Mouse (Mus musculus) midbrain, embryonic 14.5 days (tissue): ENCODE results near the gene Hnrnpm. TPM values are rescaled to one million over a fixed set of nuclear protein-coding genes. Genes with fewer than 3 reads are reported as not detected.

ENCODE experiments used
- ATAC-seq: fragments of 200-750 bp; cut with Nextera tagmentation; 2 replicates; pipeline ENCODE4 v1.8.0; 2017; ENCODE audit warnings: moderate number of reproducible peaks, moderate library complexity; ENCODE audit not compliant: low FRiP score, low TSS enrichment
- DNase-seq: peaks from one replicate; pipeline ENCODE4 v3.0.0-alpha.2; 2015
- H3K27ac ChIP-seq: fragments of 300-500 bp; sonication (generic); replicated peaks from 2 replicates; pipeline ENCODE4 v1.5.1; 2014; ENCODE audit warnings: mild to moderate bottlenecking, low read depth, low read length, moderate library complexity
- H3K27me3 ChIP-seq: fragments of 300-500 bp; sonication (generic); 2 replicates; pipeline ENCODE4 v1.6.1; 2014; ENCODE audit warnings: low read length, control low read depth, mixed read lengths; ENCODE audit not compliant: control insufficient read depth, insufficient read depth
- H3K36me3 ChIP-seq: fragments of 300-500 bp; sonication (generic); 2 replicates; pipeline ENCODE4 v1.6.1; 2014; ENCODE audit warnings: low read length, control low read depth; ENCODE audit not compliant: control insufficient read depth, insufficient read depth
- H3K4me1 ChIP-seq: fragments of 300-500 bp; sonication (generic); 2 replicates; pipeline ENCODE4 v1.6.1; 2014; ENCODE audit warnings: mild to moderate bottlenecking, antibody characterized with exemption, low read length, control low read depth; ENCODE audit not compliant: control insufficient read depth, insufficient read depth
- H3K4me2 ChIP-seq: fragments of 300-500 bp; sonication (generic); 2 replicates; pipeline ENCODE4 v1.6.1; 2014; ENCODE audit warnings: mild to moderate bottlenecking, low read length, moderate library complexity
- H3K4me3 ChIP-seq: fragments of 300-500 bp; sonication (generic); replicated peaks from 2 replicates; pipeline ENCODE4 v1.5.1; 2014; ENCODE audit warnings: low read depth, low read length
- H3K9ac ChIP-seq: fragments of 300-500 bp; sonication (generic); replicated peaks from 2 replicates; pipeline ENCODE4 v1.6.1; 2014; ENCODE audit warnings: mild to moderate bottlenecking, low read length, moderate library complexity
- H3K9me3 ChIP-seq: fragments of 300-500 bp; sonication (generic); 2 replicates; pipeline ENCODE4 v1.6.1; 2016; ENCODE audit warnings: low read length, control low read depth, mixed read lengths; ENCODE audit not compliant: control insufficient read depth
- WGBS: fragments of 180-500 bp; shearing (Covaris S2); extraction: QIAGEN DNeasy Blood & Tissue Kit; methylation state at CpG from one replicate; pipeline ENCODE4 v1.1.7; 2014; 5-methylcytosine and 5-hydroxymethylcytosine counted together
- polyA plus RNA-seq: library from polyadenylated mRNA; unstranded; fragments of >200 nt; fragmentation: Nextera tagmentation; extraction: Ambion mirVana; gene quantifications from 2 replicates; pipeline ENCODE4 v1.2.1, GENCODE M21; 2014

Hnrnpm gene
- polyA plus RNA-seq, 1 experiment from 2014 or later, result 214 TPM

GRCm38 (mm10) chr17:33599836-33600475 lies 86.7 kb downstream of the Hnrnpm start:
- no peak overlapping the region for H3K4me2 ChIP-seq
- H3K36me3 ChIP-seq, result no peaks in the 10 kb centered on the region
- H3K27me3 ChIP-seq, result no peaks in the 10 kb centered on the region
- ATAC-seq, result no peak
- H3K4me3 ChIP-seq, result no peak overlapping the region
- 91% methylated on average over 8 of the region's 8 CpGs for WGBS
- H3K27ac ChIP-seq, result no peak overlapping the region
- no peak overlapping the region for H3K9ac ChIP-seq
- 0 out of 2 replicates have a peak, but pooled peaks cover 10% of the 10 kb centered on the region for H3K9me3 ChIP-seq
- H3K4me1 ChIP-seq, result no peaks in the 10 kb centered on the region
- no peak for DNase-seq

DNA sequence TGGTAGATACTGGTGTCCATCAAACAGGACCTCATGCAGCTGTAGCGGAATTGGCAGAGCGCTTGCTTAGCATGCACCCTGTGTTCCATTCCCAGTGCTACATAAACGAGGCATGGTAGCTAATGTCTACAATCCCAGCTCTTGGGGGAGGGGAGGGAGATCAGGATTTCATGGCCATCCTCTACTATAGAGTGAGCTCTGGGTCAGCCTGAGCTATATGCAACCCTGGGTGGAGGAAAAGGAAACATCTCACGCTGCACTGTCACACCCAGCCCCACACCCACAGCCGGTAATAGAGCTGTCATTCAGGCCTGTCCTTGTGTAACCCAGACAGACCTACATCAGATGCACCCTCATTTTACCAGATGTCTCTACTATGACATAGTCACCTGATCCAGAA lies 88.2 kb downstream of the Hnrnpm start:
- WGBS, result 94% methylated on average over 5 of the region's 5 CpGs
- no peak overlapping the region for H3K27ac ChIP-seq
- no peaks in the 10 kb centered on the region for H3K36me3 ChIP-seq
- no peak overlapping the region for H3K4me3 ChIP-seq
- no peak for DNase-seq
- H3K4me2 ChIP-seq, result no peak overlapping the region
- H3K9me3 ChIP-seq, result 0 out of 2 replicates have a peak, but pooled peaks cover 10% of the 10 kb centered on the region
- H3K27me3 ChIP-seq, result no peaks in the 10 kb centered on the region
- H3K9ac ChIP-seq, result no peak overlapping the region
- ATAC-seq, result no peak
- H3K4me1 ChIP-seq, result no peaks in the 10 kb centered on the region

DNA sequence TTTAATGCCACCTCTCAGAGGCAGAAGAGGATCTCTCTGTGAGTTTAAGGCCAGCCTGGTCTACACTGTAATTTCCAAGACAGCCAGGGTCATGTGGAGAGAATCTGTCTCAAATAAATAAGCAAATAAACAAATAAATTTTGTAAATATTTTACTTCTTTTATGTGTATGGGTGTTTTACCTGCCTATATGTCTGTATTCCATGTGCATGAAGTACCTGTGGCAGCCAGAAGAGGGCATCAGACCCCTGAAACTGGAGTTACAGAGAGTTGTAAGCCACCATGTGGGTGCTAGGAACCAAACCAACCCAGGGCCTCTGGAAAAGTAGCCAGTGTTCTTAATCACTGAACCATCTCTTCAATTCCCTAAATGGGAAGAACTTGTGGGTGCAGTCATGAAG lies 89.4 kb downstream of the Hnrnpm start:
- ATAC-seq, result no peak
- DNase-seq, result no peak
- no peaks in the 10 kb centered on the region for H3K36me3 ChIP-seq
- no peak overlapping the region for H3K9ac ChIP-seq
- 0 out of 2 replicates have a peak, but pooled peaks cover 10% of the 10 kb centered on the region for H3K9me3 ChIP-seq
- H3K4me2 ChIP-seq, result no peak overlapping the region
- H3K4me1 ChIP-seq, result no peaks in the 10 kb centered on the region
- no peak overlapping the region for H3K27ac ChIP-seq
- no peak overlapping the region for H3K4me3 ChIP-seq
- H3K27me3 ChIP-seq, result no peaks in the 10 kb centered on the region

Other genes with a start within 250 kb of the Hnrnpm start
- gene Adamts10, start 162.7 kb downstream of the Hnrnpm start, polyA plus RNA-seq, result 39.3 and 41.7 TPM in 2 replicates
- gene Myo1f, start 131.2 kb downstream of the Hnrnpm start, polyA plus RNA-seq, result 0.72 and 1.8 TPM in 2 replicates
- gene Zfp414, start 57.8 kb downstream of the Hnrnpm start, polyA plus RNA-seq, result 91.4 and 115 TPM in 2 replicates
- 0.73 and 1.4 TPM in 2 replicates for gene Pram1, start 48.8 kb downstream of the Hnrnpm start, polyA plus RNA-seq
- 45.2 and 62.6 TPM in 2 replicates for gene March2, start 31.8 kb upstream of the Hnrnpm start, polyA plus RNA-seq
- 417 and 541 TPM in 2 replicates for gene Rab11b, start 73.7 kb upstream of the Hnrnpm start, polyA plus RNA-seq
- 8.0 and 18.4 TPM in 2 replicates for gene Angptl4, start 95.0 kb upstream of the Hnrnpm start, polyA plus RNA-seq
- 39.5 and 45.8 TPM in 2 replicates for gene Kank3, start 123.7 kb upstream of the Hnrnpm start, polyA plus RNA-seq
- gene Rps28, start 137.7 kb upstream of the Hnrnpm start, polyA plus RNA-seq, result 653 and 777 TPM in 2 replicates
- 497 and 604 TPM in 2 replicates for gene Ndufa7, start 137.7 kb upstream of the Hnrnpm start, polyA plus RNA-seq
- gene Cd320, start 156.2 kb upstream of the Hnrnpm start, polyA plus RNA-seq, result 55.1 and 59.8 TPM in 2 replicates
- not detected in 2 replicates for gene Gm7029, start 187.0 kb upstream of the Hnrnpm start, polyA plus RNA-seq
- gene Kifc1, start 203.8 kb upstream of the Hnrnpm start, polyA plus RNA-seq, result 2.2 and 2.5 TPM in 2 replicates
- 1.1 TPM in 1 of 2 replicates, not detected in the other for gene Platr17, start 218.3 kb upstream of the Hnrnpm start, polyA plus RNA-seq
- 40.7 and 44.6 TPM in 2 replicates for gene Daxx, start 222.6 kb upstream of the Hnrnpm start, polyA plus RNA-seq
- 18.3 and 20.6 TPM in 2 replicates for gene Tapbp, start 229.0 kb upstream of the Hnrnpm start, polyA plus RNA-seq
- gene Zbtb22, start 229.0 kb upstream of the Hnrnpm start, polyA plus RNA-seq, result 12.1 and 13.1 TPM in 2 replicates
- 47.2 and 50.3 TPM in 2 replicates for gene Rgl2, start 242.7 kb upstream of the Hnrnpm start, polyA plus RNA-seq